Mouse (Mus musculus) erythroblast, embryonic 14.5 days (primary cell): ENCODE measurements around the gene Homer2.

Source experiments
- GATA1 ChIP-seq: IDR thresholded peaks from 2 replicates; pipeline ENCODE4 v1.6.1; 2012; ENCODE audit warnings: low read length, inconsistent platforms, mixed read lengths
- TAL1 ChIP-seq: IDR thresholded peaks from 3 replicates; pipeline ENCODE4 v1.6.1; 2012; ENCODE audit warnings: low read length, inconsistent platforms, mixed read lengths

- no peak for TF ChIP-seq GATA1
- no peak for TF ChIP-seq TAL1
These were observed 83.6 kb downstream of the Homer2 start for GRCm38 (mm10) chr7:81623767-81624166.
